Mouse (Mus musculus) lung, postnatal 4 days (tissue): ENCODE data around the gene Rergl.

Experiments
- DNase-seq, 2 experiments: peaks; one replicate each; pipeline ENCODE4 v3.0.0; 2021

Gene Rergl

GRCm38 (mm10) chr6:139501876-139502275 lies at the start of gene Rergl:
Rergl (minus strand) TSS chr6:139501976.
- no peak for DNase-seq

DNA sequence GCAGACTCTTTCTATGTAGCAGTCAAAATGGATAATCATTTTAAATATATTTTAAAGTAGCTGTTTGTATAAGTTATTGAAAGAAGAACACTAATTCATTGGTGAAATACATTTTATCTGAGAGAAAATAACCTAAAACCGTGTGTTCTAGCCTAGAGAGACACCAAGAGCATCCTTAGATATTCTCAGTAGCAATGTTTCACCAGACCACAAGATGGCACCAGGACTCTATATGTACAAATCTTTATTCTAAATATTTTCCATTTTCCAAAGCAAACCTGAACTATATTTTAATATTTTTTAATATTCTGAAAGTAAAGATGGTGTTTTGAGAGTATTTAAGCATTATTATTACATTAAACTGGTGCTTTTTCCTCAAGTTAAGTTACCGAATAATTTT lies 36.7 kb upstream of the Rergl start:
- DNase-seq, result no peak

DNA sequence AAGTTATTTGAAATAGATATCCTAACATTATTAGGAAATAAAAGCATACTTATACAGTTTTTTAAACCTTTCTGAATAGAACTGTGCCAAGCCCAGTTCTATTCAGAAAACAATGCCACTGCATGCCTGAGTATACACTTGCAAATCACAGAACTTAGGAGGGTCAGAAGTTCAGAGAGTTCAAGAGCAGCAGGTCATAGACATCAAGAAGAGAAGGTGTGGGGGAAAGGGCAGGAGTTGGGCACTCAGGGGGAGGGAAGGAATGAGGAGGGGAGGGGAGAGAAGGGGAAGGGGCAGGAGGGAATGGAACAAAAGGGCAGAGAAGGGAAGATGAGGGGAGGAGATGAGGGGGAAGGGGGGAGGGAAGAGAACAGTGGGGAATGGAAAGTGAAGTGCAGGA lies 23.6 kb upstream of the Rergl start:
- DNase-seq, result no peak

- no peak for DNase-seq
Observed at GRCm38 (mm10) chr6:139524288-139524687, 22.5 kb upstream of the Rergl start.

- no peak for DNase-seq
Observed at GRCm38 (mm10) chr6:139514938-139515510, 13.2 kb upstream of the Rergl start.

- DNase-seq, result no peak
Observed at GRCm38 (mm10) chr6:139479730-139480129, 22.0 kb downstream of the Rergl start.

GRCm38 (mm10) chr6:139464980-139465379 lies 36.8 kb downstream of the Rergl start:
- no peak for DNase-seq

GRCm38 (mm10) chr6:139464292-139464691 lies 37.5 kb downstream of the Rergl start:
- no peak for DNase-seq

- no peak for DNase-seq
Observed at GRCm38 (mm10) chr6:139461094-139461493, 40.7 kb downstream of the Rergl start.

DNA sequence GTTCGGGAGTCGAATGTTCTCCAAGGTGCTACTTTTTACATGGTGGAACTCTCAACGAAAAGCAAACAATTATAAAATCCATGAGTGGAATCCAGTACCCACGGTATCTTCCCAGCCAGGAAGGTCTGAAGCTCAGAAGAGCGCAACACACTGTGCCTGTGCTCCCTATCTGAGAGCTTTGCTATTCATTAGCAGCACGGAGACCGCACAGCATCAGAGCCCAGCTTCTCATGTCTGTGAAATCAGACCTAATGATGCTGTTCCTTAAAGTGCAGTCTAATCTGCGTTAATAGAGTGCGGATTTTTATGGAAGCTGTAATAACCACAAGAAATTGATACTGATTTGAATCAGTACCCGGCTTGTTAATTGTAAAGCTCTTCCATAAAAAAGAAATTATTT lies 41.3 kb downstream of the Rergl start:
- DNase-seq, result no peak

DNA sequence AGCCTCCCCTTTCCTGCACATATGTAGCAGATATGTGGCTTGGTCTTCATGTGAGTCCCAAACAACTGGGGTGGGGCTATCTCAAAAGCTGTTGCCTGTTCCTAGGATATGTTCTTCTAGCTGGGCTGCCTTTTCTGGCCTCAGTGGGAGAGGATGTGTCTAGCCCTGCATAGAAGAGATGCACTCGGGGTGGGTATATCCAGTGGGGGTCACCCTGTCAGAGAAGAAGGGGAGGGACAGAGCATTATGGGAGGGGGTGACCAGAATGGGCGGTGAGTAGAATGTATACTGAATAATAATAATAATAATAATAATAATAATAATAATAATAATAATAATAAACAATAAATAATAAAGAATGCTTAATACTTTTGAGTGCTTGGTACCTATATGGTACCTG lies 57.8 kb downstream of the Rergl start:
- DNase-seq, result no peak
